Mouse (Mus musculus) cortical plate, adult 2 months (tissue): ENCODE measurements at regions not wholly inside any gene's neighbourhood (a gene's known extent, or its start where the extent isn't known, plus 50 kb on each side); places are given as distances from the start of the nearest gene placed in this dataset.

Experiments
- CTCF ChIP-seq: fragments of 200-500 bp; IDR thresholded peaks from 2 replicates; pipeline ENCODE4 v1.5.1; 2011; ENCODE audit warnings: mild to moderate bottlenecking, control low read depth, low read length; ENCODE audit not compliant: insufficient read depth; ENCODE audit errors: extremely low read depth
- POLR2A ChIP-seq: fragments of 200-500 bp; IDR thresholded peaks from 2 replicates; pipeline ENCODE4 v1.6.1; 2011; ENCODE audit warnings: mild to moderate bottlenecking, low read length, control low read depth; ENCODE audit not compliant: insufficient read depth; ENCODE audit errors: extremely low read depth

DNA sequence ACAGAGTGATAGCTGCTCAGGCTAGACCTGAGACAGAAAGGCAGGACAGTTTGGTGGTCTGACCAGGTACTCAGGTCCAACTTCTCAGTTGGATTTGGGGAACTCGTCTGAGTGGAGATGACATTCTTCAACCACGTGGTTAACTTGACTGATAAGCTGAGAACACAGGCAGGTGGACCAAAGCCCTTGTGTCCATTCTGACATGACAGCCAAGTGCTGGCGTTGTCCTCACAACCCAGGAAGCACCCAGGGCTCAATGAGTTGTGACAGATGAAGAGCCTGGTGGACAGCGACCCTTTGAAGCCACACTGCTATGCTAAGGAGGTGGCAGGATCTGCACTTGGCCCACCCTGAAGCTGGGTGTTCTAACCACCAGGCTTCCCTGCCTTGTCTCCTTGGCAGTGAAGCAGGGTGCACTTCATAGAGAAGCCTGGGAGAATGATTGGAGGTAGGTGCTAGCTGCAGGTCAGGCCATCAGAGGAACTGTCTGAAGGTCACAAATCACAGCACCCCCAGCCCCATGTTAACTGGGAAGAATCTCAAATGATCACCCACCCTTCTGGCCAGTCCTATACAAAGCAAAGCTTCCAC lies 87.6 kb downstream of the 1700001O22Rik start:
- TF ChIP-seq CTCF = no peak
- no peak for TF ChIP-seq POLR2A
